Mouse (Mus musculus) liver, adult 2 months (tissue): Measurements from ENCODE around the gene Mkks.

ENCODE experiments used
- CTCF ChIP-seq: fragments of 200-500 bp; IDR thresholded peaks from 2 replicates; pipeline ENCODE4 v1.5.1; 2011; ENCODE audit warnings: low read depth, low read length, control low read depth
- POLR2A ChIP-seq: fragments of 200-500 bp; IDR thresholded peaks from 2 replicates; pipeline ENCODE4 v1.6.1; 2011; ENCODE audit warnings: low read length, control low read depth; ENCODE audit not compliant: insufficient read depth; ENCODE audit errors: extremely low read depth

- no peak for TF ChIP-seq CTCF
- TF ChIP-seq POLR2A = no peak
Observed at GRCm38 (mm10) chr2:136938249-136938648, 47.1 kb upstream of the Mkks start.
